Mouse (Mus musculus) ZHBTc4 (cell line): ENCODE results near the gene Foxp4.
A peak's percentile ranks its signal among the peaks of the same experiment; 100 is the strongest.

Experiments used
- DNase-seq: peaks from one replicate; pipeline ENCODE4 v3.0.0-alpha.2; 2011; ENCODE audit warnings: low read depth, low spot score

Foxp4 gene

DNA sequence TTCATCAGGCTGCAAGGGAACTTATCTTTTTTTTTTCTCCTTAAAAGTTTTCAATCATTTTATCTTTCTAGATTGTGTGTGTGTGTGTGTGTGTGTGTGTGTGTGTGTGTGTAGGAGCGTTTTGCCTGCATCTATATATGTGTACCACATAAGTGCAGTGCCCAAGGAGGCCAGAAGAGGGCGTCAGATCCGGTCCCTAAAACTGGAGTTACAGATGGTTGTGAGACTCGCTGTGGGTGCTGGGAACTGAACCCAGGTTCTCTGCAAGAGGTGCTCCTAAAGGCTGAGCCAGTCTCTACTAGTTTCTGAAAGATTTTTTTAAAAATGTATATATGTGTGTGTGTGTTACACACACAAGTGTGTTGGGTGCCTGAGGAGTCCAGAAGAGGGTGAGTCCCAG lies 5.0 kb upstream of the Foxp4 start:
- no peak for DNase-seq

DNA sequence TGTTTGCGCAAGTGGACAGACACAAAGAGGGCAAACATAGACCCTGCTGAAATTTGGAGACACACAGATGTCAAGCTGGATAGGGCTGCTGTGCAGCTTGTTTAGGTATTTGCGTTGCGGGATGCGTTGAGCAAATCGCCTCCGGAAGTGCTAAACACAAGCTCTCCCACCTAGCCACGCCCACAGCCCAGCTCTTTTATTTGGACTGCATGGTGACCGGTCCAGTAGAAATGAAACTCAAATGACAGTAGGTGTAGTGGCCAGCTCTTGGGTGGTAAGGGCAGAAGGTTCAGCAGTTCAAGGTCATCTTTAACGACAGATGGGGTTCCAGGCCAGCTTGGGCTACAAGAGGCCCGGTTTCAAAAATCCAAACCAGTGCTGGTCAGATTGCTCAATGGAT lies 1.5 kb upstream of the Foxp4 start:
- no peak for DNase-seq

DNA sequence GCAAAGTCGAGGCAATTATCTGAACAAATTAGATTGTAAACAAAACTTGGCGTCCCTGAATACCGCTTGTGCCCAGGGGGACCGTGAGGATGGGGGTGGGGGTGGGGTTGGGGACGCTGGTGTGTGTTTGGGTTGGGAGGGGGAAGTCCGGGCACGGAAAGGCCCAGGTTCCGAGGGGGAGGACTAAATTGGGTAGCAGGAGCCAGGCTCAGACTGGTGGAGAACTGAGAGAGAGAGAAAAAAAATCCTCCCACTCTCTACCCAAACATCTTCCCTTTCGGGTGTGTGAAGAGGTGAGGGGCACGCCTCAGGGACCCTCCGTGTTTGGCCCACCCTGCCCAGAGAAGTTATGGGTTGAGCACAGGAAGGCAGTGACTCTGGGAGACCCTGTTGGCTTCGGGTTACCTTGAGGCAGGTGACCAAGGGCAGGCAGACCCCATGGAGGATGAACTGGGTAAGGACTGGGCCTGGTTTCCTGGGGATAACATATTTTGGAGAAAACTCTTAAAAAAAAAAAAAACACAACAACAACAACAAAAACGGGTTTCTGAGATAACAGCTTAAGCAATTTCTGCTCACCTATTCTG lies 988 bp upstream of the Foxp4 start:
- DNase-seq, result no peak

DNA sequence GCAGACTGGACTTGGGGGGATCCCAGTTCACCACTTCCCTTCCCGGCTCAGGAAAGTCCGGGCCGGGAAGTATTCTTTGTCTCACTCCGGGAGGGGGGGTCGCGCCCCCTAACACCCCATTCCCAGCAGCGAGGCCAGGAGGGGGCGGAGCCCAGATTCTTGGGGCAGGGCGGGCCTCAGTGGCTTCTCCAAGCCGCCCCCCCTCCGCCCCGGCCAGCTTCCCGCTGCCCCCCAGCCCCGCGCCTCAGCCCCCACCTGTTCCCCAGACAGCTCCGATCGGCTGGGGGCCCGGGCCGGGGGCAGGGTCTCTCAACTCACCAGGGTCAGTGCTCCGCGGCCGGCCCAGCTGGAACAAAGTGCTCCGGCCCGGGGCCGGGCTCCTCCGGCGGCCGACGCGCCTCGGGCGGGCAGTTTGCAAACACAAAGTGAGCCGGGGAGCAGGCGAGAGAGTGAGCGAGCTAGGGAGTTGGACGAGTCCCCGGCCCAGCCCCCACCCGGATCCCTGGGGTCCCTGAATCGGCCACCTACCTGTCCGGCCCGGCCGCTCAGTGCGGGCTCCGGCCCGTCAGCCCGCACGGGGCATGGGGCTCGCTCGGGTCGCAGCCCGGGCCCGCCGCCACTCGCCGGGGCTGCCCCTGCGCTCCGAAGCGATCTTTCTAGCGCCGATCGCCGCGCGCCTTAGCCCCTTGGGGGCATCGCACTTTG lies 615 bp downstream of the Foxp4 start:
- peak; percentile 64 for DNase-seq

DNA sequence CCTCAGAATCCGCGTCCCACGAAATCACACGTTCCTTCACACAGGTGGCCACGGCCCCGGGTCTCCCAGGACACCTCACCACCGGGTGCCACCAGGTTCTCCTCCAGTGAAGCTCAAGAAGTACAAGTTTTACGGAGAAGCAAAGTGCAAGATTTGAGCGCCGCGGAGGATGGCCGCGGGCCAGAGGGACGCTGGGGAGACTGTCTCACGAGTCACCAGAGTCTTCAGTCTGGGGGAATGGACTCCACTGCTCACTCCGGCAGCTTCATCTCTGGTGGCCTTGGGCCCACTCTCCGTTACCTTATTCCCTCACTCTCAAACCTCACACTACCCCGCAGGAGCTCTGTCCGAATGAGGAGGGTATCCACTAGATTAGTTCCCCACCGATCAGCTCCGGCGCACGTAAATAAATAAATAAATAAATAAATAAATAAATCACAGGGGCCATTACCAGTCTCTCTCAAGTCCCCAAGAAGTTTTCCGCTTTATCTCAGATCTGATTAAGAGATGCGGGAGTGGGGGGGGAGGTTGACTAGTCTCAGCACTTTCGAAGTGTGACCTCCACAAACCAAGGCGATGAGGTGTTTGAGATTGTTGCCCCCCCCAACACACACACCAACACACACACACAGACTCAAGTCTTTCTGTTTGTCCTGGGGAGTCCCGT lies 1.3 kb downstream of the Foxp4 start:
- DNase-seq, result no peak

DNA sequence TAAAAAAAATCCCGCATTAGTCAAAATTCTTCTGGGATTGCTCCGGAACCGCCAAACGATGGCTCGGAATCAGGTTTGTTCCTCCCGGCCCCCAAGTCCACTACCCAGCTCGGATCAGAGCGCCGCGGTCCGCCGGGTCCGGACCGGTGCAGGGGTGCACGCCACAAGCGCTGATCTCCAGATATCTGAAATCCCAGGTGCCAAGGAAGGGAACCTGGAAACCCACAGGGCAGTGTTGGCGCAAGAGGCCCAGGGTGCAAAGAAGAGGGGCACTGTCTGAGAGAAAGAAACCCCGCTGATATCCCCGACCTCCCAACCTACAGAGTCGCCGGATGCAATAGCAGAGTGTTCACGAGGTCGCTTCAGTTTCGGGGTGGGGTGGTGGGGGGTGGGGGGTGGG lies 1.9 kb downstream of the Foxp4 start:
- no peak for DNase-seq

DNA sequence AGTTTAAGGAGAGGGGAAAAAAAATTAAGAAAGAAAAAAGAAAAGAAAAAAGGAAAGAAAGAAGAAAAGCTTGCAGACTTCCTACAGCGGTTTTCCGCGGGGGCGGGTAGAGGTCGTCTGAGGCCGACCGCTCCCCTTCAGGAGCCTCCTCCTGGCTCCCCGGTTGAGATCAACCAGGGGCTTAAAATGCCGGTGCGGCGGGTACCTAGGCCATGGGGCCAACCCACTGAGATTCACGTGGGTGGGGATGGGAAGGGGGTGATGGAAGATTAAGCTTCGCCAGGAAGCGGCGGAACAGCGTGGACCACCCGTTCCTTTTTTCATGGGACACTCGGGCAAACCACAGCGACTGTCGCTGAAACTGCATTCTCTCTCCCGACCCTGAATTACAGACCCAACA lies 2.3 kb downstream of the Foxp4 start:
- DNase-seq, result no peak

DNA sequence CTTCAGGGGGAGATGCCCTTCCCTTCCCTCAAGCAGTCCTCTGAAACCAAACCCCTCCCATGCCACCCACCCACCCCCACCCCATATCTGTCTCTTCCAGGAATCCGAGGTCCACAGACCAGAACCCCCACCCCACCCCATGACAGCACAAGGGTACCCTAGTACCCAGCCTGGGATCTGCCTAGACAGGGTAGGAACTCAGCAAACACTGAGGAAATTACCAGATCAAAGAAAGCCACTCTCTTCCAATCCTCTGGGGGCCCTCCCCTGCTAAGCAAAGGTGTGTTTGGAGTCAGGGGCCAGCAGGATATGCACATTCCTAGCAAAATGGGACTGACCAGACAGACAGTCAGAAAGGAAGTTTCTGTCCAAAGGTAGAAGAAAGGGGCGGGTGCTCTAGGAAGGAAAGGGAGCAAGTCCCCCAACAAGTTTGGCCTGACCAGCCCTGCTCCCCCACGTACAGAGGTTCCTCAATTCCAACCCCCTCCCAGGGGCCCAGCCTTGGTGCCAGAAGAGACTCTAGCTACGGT lies 3.2 kb downstream of the Foxp4 start:
- peak; percentile 72 for DNase-seq

DNA sequence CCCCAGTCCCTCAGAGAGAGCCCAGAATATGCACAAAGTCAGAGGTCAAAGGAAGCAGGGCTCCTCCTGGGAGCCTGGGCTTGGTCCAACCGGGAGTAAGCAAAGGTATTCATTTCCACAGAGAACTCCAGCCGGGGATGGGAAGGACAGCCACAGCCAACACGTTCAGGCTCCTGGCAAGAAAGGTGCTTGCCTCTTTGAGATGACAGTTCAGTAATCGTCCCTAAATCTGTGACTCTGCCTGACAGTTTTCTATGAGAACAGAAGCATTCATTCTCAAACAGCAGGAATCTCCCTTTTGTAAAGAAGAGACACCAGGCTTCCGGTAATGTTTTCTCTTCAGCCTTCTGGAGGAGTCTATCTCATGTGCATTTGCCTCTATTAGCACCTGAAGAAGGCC lies 4.6 kb downstream of the Foxp4 start:
- DNase-seq, result peak; percentile 73

DNA sequence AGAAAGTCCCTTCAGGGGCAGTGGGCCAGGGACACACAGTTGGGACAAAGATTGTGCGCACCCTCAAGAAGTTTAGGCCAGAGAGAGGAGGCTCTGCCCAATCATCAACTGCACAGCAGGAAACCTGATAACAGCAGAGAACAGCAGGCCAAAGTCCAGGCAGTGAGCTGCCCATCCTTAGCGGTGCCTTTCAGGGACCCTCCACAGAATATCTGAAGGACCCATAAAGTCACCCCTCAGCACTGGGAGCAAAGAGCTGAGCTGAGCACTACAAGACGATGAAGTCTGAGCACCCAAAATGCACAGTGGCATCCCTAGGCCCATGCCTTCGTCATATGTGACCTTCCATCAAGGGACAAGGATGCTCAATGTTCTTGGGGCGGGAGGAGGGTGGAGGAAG lies 6.5 kb downstream of the Foxp4 start:
- DNase-seq, result no peak

DNA sequence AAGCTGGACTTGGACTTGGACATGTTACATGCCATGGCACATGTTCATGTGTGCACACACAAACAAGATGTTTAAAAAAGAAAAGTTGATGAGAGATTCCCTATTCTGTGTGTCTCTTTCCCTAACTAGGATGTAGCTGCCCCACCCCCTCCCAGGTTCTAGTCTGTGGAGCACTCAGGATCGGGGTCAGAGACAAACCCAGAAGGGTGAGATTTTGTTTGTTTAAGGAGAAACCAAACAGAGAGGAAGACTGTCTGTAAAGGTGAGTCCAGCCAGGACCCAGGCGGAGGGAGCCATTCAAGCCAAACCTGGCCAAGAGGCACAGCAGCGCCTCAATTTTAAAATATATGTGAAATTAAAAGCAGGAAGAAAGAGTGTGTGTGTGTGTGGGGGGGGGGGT lies 7.2 kb downstream of the Foxp4 start:
- DNase-seq, result no peak

DNA sequence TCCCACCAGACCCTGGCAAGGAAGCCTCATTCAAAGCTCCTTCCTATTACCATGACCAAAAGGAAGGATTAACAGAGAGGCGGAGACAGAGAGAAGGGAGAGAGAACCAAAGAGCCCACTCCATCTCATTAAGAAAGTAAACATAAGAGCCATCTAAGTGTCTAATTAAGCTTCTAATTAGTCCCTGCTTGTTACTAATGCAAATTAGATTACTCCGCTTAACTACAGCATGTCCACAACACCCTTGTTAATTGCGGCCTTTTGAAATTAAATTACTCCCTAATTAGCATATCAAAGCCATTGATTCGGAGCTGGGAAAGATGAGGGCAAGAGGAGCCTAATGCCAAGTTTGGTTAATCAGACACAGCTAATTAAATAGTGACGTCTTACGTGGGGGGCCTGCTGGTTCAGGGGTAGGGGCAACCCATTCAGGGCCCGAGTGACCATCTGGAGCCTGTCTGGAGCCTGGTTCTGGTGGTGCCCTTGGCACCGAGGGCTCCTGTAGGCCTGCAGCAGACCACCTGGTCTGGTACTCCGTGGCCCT lies 9.7 kb downstream of the Foxp4 start:
- DNase-seq, result no peak

DNA sequence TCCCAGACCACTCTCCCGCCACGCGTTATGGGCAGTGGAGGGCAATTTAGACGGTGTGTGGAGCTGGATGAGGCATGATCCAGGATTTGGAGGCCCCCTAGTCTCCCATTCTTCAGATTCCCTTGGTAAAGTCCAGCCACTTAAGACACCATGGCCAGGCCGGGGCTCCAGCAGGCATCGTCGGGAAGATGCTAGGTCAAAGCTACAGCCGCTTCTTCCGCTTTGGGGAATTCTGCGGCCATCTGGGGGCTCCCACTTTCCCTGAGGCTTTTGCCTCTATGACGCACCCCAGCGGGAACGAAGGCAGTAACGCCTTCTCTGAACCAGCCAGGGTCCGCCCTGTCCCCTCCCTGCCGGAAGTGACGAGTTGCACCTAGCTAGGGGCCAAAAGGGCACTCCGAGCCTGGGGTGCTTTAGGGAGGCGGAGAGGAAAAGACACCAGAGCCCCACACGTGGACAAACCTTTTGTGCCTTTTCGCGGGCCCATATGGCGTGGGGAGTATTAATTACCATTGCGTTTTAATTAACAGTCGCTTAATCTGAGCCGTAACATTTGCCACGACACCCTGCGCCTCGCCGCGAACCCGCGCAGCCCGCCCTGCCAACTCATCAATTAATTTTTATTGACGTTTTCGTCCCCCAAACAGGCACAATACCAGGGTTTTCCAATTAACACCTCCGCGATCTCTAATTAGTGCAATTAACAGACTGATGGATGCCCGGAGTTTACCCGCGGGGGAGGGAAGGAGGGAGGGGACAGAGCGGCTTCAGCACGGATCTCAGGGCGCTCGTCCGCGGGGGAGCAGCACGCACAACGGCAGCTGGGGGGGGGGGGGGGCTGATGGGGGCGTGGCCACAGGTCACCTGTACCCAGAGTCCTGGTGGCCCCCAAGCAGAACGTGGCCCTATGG lies 15.1 kb downstream of the Foxp4 start:
- DNase-seq, result peak; percentile 65

DNA sequence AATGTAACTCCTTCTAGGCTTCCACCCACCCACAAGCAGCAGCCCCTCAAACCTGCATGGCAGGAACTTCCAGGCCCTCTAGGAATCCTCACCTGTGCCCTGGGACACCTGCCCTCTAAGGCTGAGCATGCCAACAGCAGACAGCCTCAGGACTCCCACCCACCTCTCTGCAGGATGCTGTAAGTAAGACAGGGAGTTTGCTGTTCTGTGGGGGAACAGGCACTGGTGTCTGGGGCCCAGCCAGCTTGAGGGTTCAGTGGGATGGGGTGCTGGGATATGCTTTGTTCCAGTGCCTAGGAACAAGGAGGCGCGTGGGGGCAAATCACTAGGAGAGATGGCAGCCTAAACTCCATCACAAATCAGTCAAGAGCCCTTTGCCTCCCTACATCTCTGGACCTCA lies 16.4 kb downstream of the Foxp4 start:
- no peak for DNase-seq

DNA sequence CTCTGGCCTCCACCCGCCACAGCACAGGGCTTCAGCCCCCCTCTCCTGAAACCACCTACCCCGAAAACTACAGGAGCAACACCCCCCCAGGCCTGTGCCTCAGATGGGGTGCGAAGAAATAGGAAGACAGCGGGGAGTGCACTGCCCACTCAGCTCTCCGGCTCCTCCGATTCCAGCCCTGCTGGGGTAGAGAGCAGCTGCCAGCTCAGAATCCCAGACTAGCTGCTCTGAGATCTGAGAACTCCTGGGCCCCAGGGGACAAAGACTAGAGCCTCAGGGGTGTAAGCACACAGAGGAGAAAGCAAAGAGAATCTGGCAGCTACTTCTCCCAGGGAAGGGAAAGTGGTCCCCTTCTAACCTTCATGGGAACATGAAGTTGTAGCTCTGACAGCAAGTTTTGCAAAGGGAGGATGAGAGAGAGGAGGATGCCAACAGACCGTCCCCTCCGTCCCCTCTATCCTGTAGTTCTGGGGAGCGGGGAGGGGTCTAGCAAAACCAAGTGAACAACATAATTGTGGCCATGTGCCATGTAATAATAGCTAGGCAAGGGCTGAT lies 17.0 kb downstream of the Foxp4 start:
- no peak for DNase-seq

DNA sequence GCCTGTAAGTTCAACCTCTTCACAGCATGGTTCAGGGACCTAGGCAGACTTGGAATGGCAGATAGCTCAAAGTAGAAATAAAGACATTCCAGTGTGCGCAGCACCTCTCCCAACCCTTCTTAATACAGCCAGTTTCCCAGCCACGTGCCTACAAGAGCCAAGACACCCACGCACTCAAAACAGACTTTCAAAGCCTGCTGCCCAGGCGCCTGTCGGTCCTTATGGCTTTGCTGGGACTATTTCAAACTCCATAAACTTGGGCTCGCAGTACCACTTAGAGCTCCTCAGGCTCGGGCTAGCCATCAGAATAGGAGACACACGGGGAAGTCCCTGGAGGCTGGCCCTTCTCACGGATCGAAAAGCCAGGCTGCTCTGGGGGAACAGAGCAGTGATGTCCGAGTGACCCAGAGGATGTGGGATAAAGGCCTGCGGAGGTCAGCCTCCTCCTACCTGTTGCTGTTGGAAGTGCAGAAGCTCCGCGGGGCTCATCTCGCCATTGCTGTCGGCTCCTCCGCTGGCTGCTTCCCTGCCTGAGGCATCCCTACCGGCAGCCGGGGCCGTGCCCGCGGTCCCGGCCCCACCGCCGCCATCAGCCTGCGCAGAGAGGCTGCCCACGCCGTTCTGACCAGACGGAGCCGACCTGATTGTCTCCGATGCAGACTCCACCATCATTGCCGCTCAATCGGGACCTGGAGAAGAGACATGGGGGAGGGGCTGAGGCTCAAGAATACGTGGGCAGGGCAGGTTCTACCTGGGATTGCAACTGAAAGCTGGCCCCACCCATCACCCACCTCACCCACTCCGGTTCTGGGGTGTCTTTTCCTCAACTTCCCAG lies 20.4 kb downstream of the Foxp4 start:
- peak; percentile 73 for DNase-seq

DNA sequence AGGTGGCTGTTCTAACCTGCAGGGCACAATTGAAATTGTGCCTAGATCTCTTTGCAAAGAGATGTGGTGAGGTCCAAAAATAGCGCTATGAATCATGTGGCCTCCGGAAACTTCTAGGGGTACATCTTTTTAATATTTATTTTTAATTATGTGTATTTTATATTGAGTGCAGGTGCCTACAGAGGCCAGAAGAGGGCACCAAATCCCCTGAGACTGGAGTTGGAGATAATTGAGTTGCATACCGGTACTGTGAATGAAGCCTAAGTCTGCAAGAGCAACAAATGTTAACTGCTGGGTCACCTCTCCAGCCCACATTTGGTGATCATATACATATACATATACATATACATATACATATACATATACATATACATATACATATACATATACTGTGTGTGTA lies 22.7 kb downstream of the Foxp4 start:
- peak; percentile 55 for DNase-seq

DNA sequence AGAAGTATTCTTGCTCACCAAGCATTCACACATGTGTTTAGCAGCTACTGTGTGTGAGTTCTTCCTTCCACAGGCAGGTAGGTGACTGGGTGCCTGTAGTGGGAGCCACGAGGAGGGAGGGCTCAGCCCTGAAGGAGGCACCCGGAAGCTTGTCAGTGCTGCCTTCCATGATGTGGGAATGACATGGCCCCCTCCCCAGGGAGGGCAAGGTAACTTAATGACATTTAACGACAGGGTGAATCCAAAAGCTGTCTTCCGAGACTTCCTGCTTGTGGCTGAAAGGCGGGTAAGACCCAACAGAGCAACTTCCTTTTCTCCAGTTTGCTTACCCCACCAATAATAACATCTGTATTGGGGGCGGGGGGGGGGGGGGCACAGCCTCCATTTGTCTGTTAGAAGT lies 23.7 kb downstream of the Foxp4 start:
- no peak for DNase-seq

DNA sequence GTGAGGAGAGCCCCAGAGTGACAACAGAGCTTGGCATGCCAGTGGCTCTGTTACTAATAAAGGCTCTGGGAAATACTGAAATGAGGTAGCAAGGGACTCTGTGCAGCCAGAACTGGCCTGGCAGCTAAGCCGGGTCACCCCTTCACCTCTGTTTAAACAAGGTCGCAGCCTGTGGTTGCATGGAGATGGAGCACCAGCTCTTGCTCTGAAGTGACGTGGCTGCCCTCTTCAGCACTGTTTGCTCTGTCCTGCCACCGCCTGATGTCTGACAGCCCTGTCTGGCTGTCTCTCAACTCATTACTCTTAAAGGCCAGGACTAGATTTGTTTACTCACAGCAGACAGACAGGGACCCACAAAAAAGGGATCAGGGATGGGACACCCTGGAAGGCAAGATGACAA lies 25.3 kb downstream of the Foxp4 start:
- DNase-seq, result no peak

DNA sequence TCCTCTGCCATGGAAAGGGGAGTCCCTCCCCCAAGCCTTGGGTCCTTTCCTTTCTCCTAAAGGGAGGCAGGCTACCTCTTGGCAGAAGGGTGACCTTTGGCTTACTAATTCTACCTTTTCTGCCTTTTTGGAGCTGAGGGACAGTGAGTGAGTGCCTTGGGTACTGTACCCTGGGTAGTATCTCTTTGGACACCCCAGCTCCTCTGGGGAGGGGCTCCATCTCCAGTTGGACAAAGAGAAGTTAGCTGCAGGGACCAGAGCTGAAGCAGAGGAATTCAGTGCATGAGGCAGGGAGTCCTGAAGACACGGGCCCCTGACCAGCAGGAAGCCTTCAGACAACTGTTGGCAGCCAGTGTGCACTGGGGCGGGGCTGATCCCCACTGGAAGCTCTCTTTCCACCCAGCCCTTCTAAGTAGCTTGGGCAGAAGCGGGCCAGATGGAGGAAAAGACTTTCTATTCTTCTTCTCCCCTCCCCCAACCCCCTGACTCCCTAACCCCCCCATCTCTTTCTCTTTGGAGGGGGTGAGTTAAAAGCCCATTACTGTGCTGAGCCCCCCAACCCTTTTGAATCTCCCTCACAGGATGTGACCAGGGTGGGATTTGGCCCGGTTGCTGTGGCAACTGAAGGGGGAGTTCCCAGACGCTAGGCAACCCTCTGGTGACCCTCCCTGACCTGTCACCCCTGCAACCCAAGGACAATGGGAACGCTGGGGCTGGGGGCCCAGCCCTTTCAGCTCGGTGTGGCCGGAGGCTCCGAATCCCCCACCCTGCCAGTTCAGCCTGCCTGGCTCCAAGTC lies 26.3 kb downstream of the Foxp4 start:
- DNase-seq, result peak; percentile 71
